Mouse (Mus musculus) cerebellum, adult 2 months (tissue): Measurements from ENCODE around the gene Smco3. TPM values are rescaled to one million over a fixed set of nuclear protein-coding genes. Genes with fewer than 3 reads are reported as not detected.

Source experiments
- DNase-seq, 2 experiments: peaks; one replicate each; pipeline ENCODE4 v3.0.0; 2021
- H3K27ac ChIP-seq: fragments of 200-500 bp; 2 replicates; pipeline ENCODE4 v1.5.1; 2012; ENCODE audit warnings: low read length, control low read depth, inconsistent platforms; ENCODE audit not compliant: insufficient read depth
- H3K27me3 ChIP-seq: fragments of 200-500 bp; 2 replicates; pipeline ENCODE4 v1.6.1; 2012; ENCODE audit warnings: inconsistent platforms, mild to moderate bottlenecking, low read length, moderate library complexity; ENCODE audit not compliant: control insufficient read depth, insufficient read depth
- H3K4me1 ChIP-seq: fragments of 200-500 bp; 2 replicates; pipeline ENCODE4 v1.6.1; 2011; ENCODE audit warnings: low read length; ENCODE audit not compliant: control insufficient read depth, insufficient read depth
- H3K4me3 ChIP-seq: fragments of 200-500 bp; replicated peaks from 2 replicates; pipeline ENCODE3; 2011; ENCODE audit warnings: mild to moderate bottlenecking, low read depth, low read length, control low read depth; ENCODE audit not compliant: insufficient read depth
- CTCF ChIP-seq: fragments of 200-500 bp; IDR thresholded peaks from 2 replicates; pipeline ENCODE4 v1.5.1; 2011; ENCODE audit warnings: low read depth, mild to moderate bottlenecking, control low read depth, low read length, moderate library complexity, borderline replicate concordance; ENCODE audit not compliant: insufficient read depth
- POLR2A ChIP-seq: fragments of 200-500 bp; IDR thresholded peaks from 2 replicates; pipeline ENCODE4 v1.6.1; 2011; ENCODE audit warnings: low read length, control low read depth, borderline replicate concordance; ENCODE audit not compliant: insufficient read depth
- WGBS: fragments of 180-500 bp; shearing (Covaris S2); methylation state at CpG from one replicate; pipeline ENCODE4 v1.1.7; 2018; 5-methylcytosine and 5-hydroxymethylcytosine counted together
- polyA plus RNA-seq: library from polyadenylated mRNA; depleted of rRNA; stranded (reverse); fragments of >200 nt; gene quantifications from 2 replicates; pipeline ENCODE4 v1.2.3, GENCODE M21; 2012

Gene Smco3
- polyA plus RNA-seq, 1 experiment: 8.8 TPM

DNA sequence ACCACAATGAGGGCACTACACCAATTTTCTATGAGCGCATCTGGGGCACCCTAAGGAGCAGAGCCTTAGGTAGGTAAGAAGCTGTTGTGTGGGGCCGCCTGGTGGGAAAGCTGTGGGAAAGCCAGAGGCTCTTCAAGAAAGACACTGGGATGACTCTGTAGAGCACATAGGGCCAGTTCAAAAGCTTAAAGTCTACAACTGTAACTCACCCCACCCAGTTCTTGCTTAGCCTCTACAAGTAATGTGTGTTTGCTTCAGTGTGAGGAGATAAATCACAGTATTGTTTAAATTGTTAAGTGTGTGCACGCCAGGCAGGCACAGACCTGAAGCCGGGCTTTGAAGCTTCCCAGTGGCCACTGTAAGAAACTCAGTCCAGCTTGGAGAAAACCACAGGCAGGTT lies 30.9 kb upstream of the Smco3 start:
- Histone ChIP-seq H3K4me1 (no peaks in the 10 kb centered on the region), H3K27me3 (no peaks in the 10 kb centered on the region), H3K4me3 (no peak overlapping the region), H3K27ac (no peak overlapping the region)
- WGBS: 89% methylated on average over 4 of the region's 4 CpGs
- no peak for TF ChIP-seq POLR2A
- TF ChIP-seq CTCF: no peak
- no peak for DNase-seq

DNA sequence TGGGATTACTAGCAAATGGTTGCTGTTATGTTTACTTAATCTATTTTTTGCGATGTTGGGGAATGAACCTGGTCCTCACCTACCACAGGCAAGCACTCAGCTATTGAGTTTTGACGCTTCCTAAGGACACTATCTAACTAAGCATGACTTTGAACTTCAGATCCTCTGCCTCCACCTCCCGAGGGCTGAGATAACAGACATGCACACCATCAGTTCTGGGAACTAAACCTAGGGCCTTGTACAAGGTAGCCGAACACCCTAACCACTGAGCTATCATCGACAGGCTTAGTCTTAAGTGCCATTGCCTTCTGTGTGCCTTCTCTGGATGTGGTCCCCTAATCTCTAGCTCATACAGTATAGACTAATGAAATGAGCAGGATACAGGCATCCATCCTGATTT lies 30.1 kb upstream of the Smco3 start:
- TF ChIP-seq POLR2A (no peak), CTCF (no peak)
- Histone ChIP-seq H3K4me3 (no peak overlapping the region), H3K27me3 (no peaks in the 10 kb centered on the region), H3K27ac (no peak overlapping the region), H3K4me1 (no peaks in the 10 kb centered on the region)
- 93% methylated on average over 5 of the region's 5 CpGs for WGBS
- DNase-seq: no peak

DNA sequence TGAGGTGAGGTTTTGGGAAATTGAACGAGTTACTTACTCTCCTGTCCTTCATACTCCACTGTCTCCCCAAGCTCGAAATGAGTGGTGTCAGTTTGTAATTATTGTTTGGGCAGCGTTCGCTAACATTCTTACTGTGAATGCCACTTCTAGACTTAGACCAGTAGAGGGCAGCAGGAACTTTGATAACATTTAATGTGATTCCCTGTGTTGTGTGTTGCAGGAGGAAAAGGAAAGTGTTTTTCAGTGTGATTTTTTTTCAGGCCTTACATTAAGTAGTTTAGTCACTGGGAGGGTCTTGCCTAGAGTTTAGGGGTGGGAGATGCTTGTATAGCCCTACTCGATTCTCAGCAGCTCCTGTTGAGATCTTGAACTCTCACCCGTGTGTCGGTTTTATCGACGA lies 25.8 kb upstream of the Smco3 start:
- WGBS: 36% methylated on average over 9 of the region's 9 CpGs
- Histone ChIP-seq H3K4me3 (no peak overlapping the region), H3K4me1 (no peaks in the 10 kb centered on the region), H3K27me3 (no peaks in the 10 kb centered on the region), H3K27ac (no peak overlapping the region)
- no peak for TF ChIP-seq POLR2A
- TF ChIP-seq CTCF: peak; percentile 19; the same call in 1 of the 2 replicates
- DNase-seq: peak in 1 of 2 experiments; percentile 17

DNA sequence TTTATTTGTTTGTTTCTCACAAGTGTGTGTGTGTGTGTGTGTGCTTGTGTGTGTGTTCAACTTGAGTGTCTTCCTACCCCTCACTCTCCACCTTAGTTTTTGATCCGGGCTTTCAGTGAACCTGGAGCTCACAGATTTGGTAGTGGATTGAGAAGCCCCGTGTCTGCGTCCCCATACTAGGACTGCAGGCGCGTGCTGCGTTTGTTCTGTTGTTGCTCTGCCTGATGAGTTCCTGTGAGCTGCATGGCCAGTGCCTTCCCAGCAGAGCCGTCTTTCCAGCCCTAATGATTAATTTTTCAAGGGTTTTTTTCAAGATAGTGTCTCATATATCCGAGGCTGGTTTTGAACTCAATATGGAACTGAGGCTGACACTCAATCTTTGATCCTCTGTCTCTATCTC lies 23.2 kb upstream of the Smco3 start:
- Histone ChIP-seq H3K4me3 (no peak overlapping the region), H3K27ac (no peak overlapping the region), H3K27me3 (no peaks in the 10 kb centered on the region), H3K4me1 (no peaks in the 10 kb centered on the region)
- TF ChIP-seq POLR2A (no peak), CTCF (no peak)
- WGBS: 83% methylated on average over 8 of the region's 8 CpGs
- no peak for DNase-seq

DNA sequence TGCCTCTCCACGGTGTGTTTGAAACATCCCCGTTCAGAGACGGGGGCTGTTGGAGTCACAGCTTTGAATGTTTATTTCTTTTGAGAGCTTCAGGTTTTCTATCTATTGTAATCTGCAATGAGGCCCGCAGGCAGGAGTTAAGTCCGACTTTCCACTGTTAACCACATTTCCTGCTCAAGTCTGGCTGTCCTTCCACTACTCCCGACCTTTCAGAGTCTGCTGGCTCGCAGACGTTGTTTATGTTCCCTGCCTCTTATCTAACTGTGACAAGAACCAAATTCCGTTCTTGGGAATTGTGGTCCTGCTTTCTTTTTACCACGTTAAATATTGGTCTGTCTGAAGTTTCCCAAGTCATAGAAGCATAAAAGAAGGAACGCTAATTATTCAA lies 22.6 kb upstream of the Smco3 start:
- no peak for TF ChIP-seq POLR2A
- no peak for TF ChIP-seq CTCF
- H3K4me1 ChIP-seq: no peaks in the 10 kb centered on the region
- 71% methylated on average over 11 of the region's 11 CpGs for WGBS
- no peak for DNase-seq
- no peaks in the 10 kb centered on the region for H3K27me3 ChIP-seq
- H3K27ac ChIP-seq: no peak overlapping the region
- H3K4me3 ChIP-seq: no peak overlapping the region

DNA sequence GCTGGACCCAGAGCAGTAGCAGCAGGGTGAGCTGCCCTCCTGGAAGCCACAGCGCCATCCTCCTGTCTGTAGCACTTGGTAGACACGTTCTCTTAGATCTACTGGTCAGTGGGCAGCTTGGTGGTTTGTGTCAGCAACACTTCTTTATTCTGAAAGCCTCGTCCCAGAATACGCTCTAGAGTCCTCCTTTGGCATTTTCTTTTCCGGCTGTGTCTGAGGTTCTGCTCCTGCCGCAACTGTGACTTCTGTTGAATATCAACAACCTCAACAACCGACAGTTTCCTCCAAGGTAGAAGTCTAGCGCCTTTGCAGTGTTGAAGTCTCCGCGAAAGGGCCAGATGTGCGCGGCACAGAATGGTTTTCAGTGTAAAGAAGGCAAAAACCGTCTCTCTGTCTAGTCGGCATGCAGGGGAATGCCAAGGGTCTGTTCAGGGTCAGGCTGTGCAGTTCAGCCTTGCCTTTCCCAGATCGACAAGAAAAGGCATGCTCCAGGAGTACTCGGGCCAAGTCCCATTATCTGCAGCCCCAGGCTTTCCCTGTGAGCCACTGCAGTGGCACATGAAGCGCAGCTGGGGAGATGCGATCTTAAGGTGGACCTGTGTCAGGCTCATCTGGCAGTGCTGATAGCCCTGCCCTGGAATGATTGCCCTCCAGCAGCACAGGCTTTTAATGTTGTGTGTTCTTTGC lies 22.1 kb upstream of the Smco3 start, which contains the start of gene Art4:
TSS of gene Art4 (minus strand) at position 548 of the 687 bp plus-strand sequence.
- DNase-seq: no peak
- H3K4me1 ChIP-seq: no peaks in the 10 kb centered on the region
- 74% methylated on average over 18 of the region's 18 CpGs for WGBS
- no peak within 1 kb of the TSS for H3K4me3 ChIP-seq
- H3K27ac ChIP-seq: no peak within 1 kb of the TSS
- no peak for TF ChIP-seq POLR2A
- no peak for TF ChIP-seq CTCF
- H3K27me3 ChIP-seq: no peaks in the 10 kb centered on the region

DNA sequence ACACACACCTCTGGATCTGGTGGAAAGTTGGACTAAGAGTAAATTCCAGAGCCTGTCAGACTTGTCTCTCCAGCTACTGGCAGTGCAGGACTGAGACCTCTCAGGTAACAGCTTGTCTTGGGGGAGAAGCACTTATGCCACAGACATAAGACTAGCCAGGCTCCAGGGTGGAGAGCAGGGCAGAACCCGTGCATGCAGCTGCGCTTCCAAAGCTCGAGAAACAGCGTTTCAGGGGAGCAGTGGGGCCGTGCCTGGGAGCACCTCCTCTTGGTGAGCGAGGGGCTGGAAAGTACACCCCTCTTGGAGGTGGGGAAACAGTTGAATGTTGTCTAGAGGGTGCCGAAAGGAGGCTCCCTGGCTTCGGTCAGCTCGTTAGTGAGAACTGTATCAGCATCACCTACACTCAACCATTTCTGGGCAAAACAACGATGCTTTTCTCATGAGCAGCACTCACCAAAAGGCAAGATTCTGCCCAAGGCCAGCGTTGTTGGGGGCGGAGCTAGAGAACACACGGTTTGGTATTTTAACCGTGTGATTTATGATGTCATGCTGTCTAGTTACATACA lies 20.9 kb upstream of the Smco3 start:
- no peak overlapping the region for H3K4me3 ChIP-seq
- H3K27ac ChIP-seq: no peak overlapping the region
- TF ChIP-seq POLR2A (no peak), CTCF (no peak)
- H3K27me3 ChIP-seq: no peaks in the 10 kb centered on the region
- WGBS: 67% methylated on average over 14 of the region's 14 CpGs
- DNase-seq: no peak
- H3K4me1 ChIP-seq: no peaks in the 10 kb centered on the region

DNA sequence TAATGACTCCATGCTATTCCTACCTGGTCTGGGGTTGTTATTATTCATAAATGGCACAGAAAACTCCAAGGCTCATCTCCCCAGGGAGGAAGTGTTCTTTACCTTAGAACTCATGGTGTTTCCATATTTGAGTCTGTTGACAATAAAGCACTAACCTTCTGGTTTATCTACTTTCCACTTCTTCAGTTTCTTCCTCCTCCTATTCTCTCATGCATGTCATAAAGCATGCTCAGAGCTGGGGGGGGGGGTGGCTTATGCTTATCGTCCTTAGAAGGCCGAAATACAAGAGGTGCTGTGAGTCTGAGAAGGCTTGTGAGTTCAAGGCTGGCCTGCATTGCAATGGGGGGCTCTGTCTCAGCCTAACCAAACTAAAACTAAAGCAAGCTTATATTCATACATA lies 19.9 kb upstream of the Smco3 start:
- H3K27me3 ChIP-seq: no peaks in the 10 kb centered on the region
- no peak overlapping the region for H3K27ac ChIP-seq
- no peak for DNase-seq
- H3K4me3 ChIP-seq: no peak overlapping the region
- TF ChIP-seq POLR2A: no peak
- no peak for TF ChIP-seq CTCF
- H3K4me1 ChIP-seq: no peaks in the 10 kb centered on the region
- WGBS: 77% methylated on average over 2 of the region's 2 CpGs
